ENCODE assay signal across 22 mouse cellular contexts in genomic region chr14:32538115-32538514, GRCm38 (mm10). TPM values are rescaled to one million over a fixed set of nuclear protein-coding genes. Genes with fewer than 3 reads are reported as not detected.
A peak's percentile ranks its signal among the peaks of the same experiment; 100 is the strongest.
DNase-seq lines count a peak whose midpoint lies in the region; ATAC-seq and TF ChIP-seq lines count a peak whose summit lies in the region.
"Had no signal": no experiment of that assay in that cellular context is flagged by ENCODE, and none has a peak within 500 bp of the region (broad histone marks: within the 10 kb centered on the region; RNA-seq: fewer than 3 reads in every experiment).

No protein-coding gene starts in this region.

- H3K9ac ChIP-seq in liver, adult 2 months (ENCODE audit: low read depth, low read length) = no peak overlapping the region
- H3K9ac ChIP-seq in liver, postnatal 0 days (replicated peaks) = no peak overlapping the region
- H3K9ac ChIP-seq: embryonic facial prominence, embryonic 12.5 days; forebrain, embryonic 13.5 days; forebrain, embryonic 15.5 days; forebrain, postnatal 0 days had no signal

- TF ChIP-seq POLR2A in liver, adult 2 months (IDR thresholded peaks at IDR 0.05; ENCODE audit: extremely low read depth, insufficient read depth, low read length) = no peak

- H3K4me3 ChIP-seq in liver, adult 2 months (ENCODE audit: insufficient read depth, low read depth, low read length) = no peak overlapping the region
- H3K4me3 ChIP-seq in liver, postnatal 0 days (ENCODE audit: low read depth, low read length) = no peak overlapping the region
- H3K4me3 ChIP-seq: embryonic facial prominence, embryonic 10.5 days; embryonic facial prominence, embryonic 12.5 days; forebrain, embryonic 13.5 days; forebrain, embryonic 15.5 days had no signal

- H3K9me3 ChIP-seq in liver, postnatal 0 days (ENCODE audit: low read length) = no peaks in the 10 kb centered on the region
- H3K9me3 ChIP-seq: embryonic facial prominence, embryonic 10.5 days; embryonic facial prominence, embryonic 12.5 days; forebrain, embryonic 13.5 days; forebrain, embryonic 15.5 days; G1E had no signal

- TF ChIP-seq CTCF in liver, adult 2 months (IDR thresholded peaks at IDR 0.05; ENCODE audit: low read depth, low read length) = no peak
- no peak for TF ChIP-seq CTCF in liver, postnatal 0 days (IDR thresholded peaks at IDR 0.05; ENCODE audit: low read depth)

- WGBS in liver, adult 2 months = 82% methylated on average over 1 of the region's 1 CpGs
- 88% methylated on average over 1 of the region's 1 CpGs for WGBS in liver, postnatal 0 days (ENCODE audit: insufficient replicate concordance)

- H3K36me3 ChIP-seq in liver, adult 2 months (ENCODE audit: control insufficient read depth, insufficient read depth, low read length) = peaks cover 23% of the 10 kb centered on the region
- H3K36me3 ChIP-seq in liver, postnatal 0 days (replicated peaks; ENCODE audit: insufficient read depth, low read length) = peaks cover 11% of the 10 kb centered on the region

- DNase-seq in adrenal gland, adult 2 months = peak; percentile 46
- no peak for DNase-seq in adrenal gland, adult 8-10 months
- peak; percentile 10 for DNase-seq in liver, adult 2 months (ENCODE audit: extremely low read depth, low read depth, low spot score)
- no peak for DNase-seq in liver, postnatal 0 days
- DNase-seq in frontal cortex, postnatal 14 days (ENCODE audit: low spot score in 2 of 2) = no peak
- DNase-seq: adrenal gland, postnatal 14 days; B cell, adult 2 months; cerebellum, adult 11-12 months; cerebellum, adult 2 months; cerebellum, adult 9-10 months; cerebellum, postnatal 10 days; cerebellum, postnatal 25 days; forebrain, postnatal 0 days had no signal

- peaks cover 5% of the 10 kb centered on the region for H3K4me1 ChIP-seq in liver, adult 2 months (ENCODE audit: control insufficient read depth, insufficient read depth, low read length)
- H3K4me1 ChIP-seq in liver, postnatal 0 days (ENCODE audit: insufficient read depth) = no peaks in the 10 kb centered on the region

- H3K27ac ChIP-seq in liver, adult 2 months (replicated peaks; ENCODE audit: insufficient read depth, low read depth, low read length) = no peak overlapping the region
- H3K27ac ChIP-seq in liver, postnatal 0 days (ENCODE audit: low read depth) = no peak overlapping the region
- H3K27ac ChIP-seq: embryonic facial prominence, embryonic 10.5 days; embryonic facial prominence, embryonic 12.5 days; forebrain, embryonic 13.5 days; forebrain, embryonic 15.5 days had no signal

- H3K79me2 ChIP-seq in liver, adult 2 months (ENCODE audit: control insufficient read depth, insufficient read depth, low read length) = peaks cover 15% of the 10 kb centered on the region; the same call in 1 of the 2 replicates

- H3K27me3 ChIP-seq in liver, adult 2 months (ENCODE audit: control insufficient read depth, insufficient read depth, low read length) = no peaks in the 10 kb centered on the region
- H3K27me3 ChIP-seq in liver, postnatal 0 days (ENCODE audit: insufficient read depth, low read length) = no peaks in the 10 kb centered on the region
- H3K27me3 ChIP-seq: CH12.LX; embryonic facial prominence, embryonic 12.5 days; forebrain, embryonic 13.5 days; forebrain, embryonic 15.5 days; Patski had no signal

- ATAC-seq in liver, postnatal 0 days = no peak
- ATAC-seq: activated CD4-positive, CD25-positive, alpha-beta regulatory T cell, adult 4 months; CD4-positive, CD25-positive, alpha-beta regulatory T cell, adult 4 months; forebrain, embryonic 13.5 days; forebrain, embryonic 15.5 days; forebrain, postnatal 0 days; Patski had no signal

- TF ChIP-seq EP300 in liver, postnatal 0 days (IDR thresholded peaks at IDR 0.05; ENCODE audit: low read depth) = no peak

- H3K4me2 ChIP-seq in liver, postnatal 0 days (ENCODE audit: low read depth, low read length) = no peak overlapping the region
- H3K4me2 ChIP-seq: embryonic facial prominence, embryonic 12.5 days; forebrain, embryonic 13.5 days; forebrain, embryonic 15.5 days had no signal

RNA-seq across cellular contexts. Expression of gene Ercc6, which starts 24.8 kb away (rescaled TPM):
- total RNA-seq in adrenal gland, adult 2 months (2021) = 10 to 100 TPM in 1 of 2 experiments, 1 to 10 TPM in 1; 9.0 to 11.9 TPM
- 1.8 and 1.9 TPM in 2 replicates for polyA plus RNA-seq in adrenal gland, adult 2 months (2012; rRNA removed)
- total RNA-seq in adrenal gland, adult 8-10 months (2022) = 10 to 100 TPM in 3 of 4 experiments, 1 to 10 TPM in 1; 9.9 to 20.2 (median 14.8) TPM
- 6.9 and 11.2 TPM in 2 replicates for total RNA-seq in liver, adult 2 months (2014; rRNA removed)
- polyA plus RNA-seq in liver, adult 2 months (2012; rRNA removed) = 2.0 and 2.8 TPM in 2 replicates
- polyA plus RNA-seq in liver, postnatal 0 days (2015; fragmentation: Nextera tagmentation; extraction: Ambion mirVana) = 5.3 and 5.4 TPM in 2 replicates

Comparison
In these comparisons a context has a peak if more than half of its experiments do, and no peak if none do; other contexts are left out.
1. DNase-seq: peak in adrenal gland, adult 2 months (single experiment) and liver, adult 2 months (single experiment); none in adrenal gland, adult 8-10 months (single experiment), liver, postnatal 0 days (single experiment) and frontal cortex, postnatal 14 days (0 of 2).